Mouse (Mus musculus) small intestine, adult 2 months (tissue): Measurements from ENCODE around the gene Ube2a.

Experiments used
- CTCF ChIP-seq: fragments of 200-500 bp; IDR thresholded peaks from 2 replicates; pipeline ENCODE4 v1.5.1; 2012; ENCODE audit warnings: low read depth, mild to moderate bottlenecking, control low read depth, inconsistent platforms, low read length, moderate library complexity, mixed read lengths; ENCODE audit not compliant: insufficient replicate concordance, insufficient read length; ENCODE audit errors: extremely low read depth
- POLR2A ChIP-seq: fragments of 200-500 bp; IDR thresholded peaks from 2 replicates; pipeline ENCODE4 v1.6.1; 2012; ENCODE audit warnings: low read depth, mild to moderate bottlenecking, control low read depth, inconsistent platforms, low read length, moderate library complexity

GRCm38 (mm10) chrX:36837069-36837676, 36.5 kb upstream of the Ube2a start:
- TF ChIP-seq POLR2A = no peak
- TF ChIP-seq CTCF = no peak
